Mouse (Mus musculus) myocyte (in vitro differentiated cells): ENCODE measurements at regions not wholly inside any gene's neighbourhood (a gene's known extent, or its start where the extent isn't known, plus 50 kb on each side); places are given as distances from the start of the nearest gene placed in this dataset.

Source experiments
- CEBPB ChIP-seq: IDR thresholded peaks from 2 replicates; pipeline ENCODE4 v1.6.1; 2011; ENCODE audit warnings: mild to moderate bottlenecking, moderate library complexity; ENCODE audit not compliant: poor library complexity, insufficient read depth, severe bottlenecking
- E2F4 ChIP-seq: IDR thresholded peaks from one replicate; pipeline ENCODE4 v1.6.1; 2011; ENCODE audit warnings: mild to moderate bottlenecking, control low read depth, moderate library complexity; ENCODE audit not compliant: insufficient read depth
- MAX ChIP-seq: IDR thresholded peaks from one replicate; pipeline ENCODE4 v1.6.1; 2011; ENCODE audit warnings: low read depth, mild to moderate bottlenecking, control low read depth
- MYOD1 ChIP-seq, 3 experiments: IDR thresholded peaks; one replicate each; pipeline ENCODE4 v1.6.1; 2011; ENCODE audit warnings: control low read depth in 2 of 3, low read depth in 2 of 3, mild to moderate bottlenecking in 2 of 3, moderate library complexity in 1 of 3; ENCODE audit not compliant: insufficient read length in 2 of 3, control insufficient read depth in 1 of 3
- POLR2A ChIP-seq: IDR thresholded peaks from one replicate; pipeline ENCODE4 v1.6.1; 2011; ENCODE audit warnings: low read depth, mild to moderate bottlenecking, control low read depth, moderate library complexity; ENCODE audit not compliant: insufficient read length
- TCF12 ChIP-seq: IDR thresholded peaks from one replicate; pipeline ENCODE4 v1.6.1; 2011; ENCODE audit warnings: mild to moderate bottlenecking, control low read depth; ENCODE audit not compliant: poor library complexity, insufficient read depth, severe bottlenecking
- USF1 ChIP-seq: IDR thresholded peaks from one replicate; pipeline ENCODE4 v1.6.1; 2011; ENCODE audit warnings: low read depth, mild to moderate bottlenecking, control low read depth, moderate library complexity

DNA sequence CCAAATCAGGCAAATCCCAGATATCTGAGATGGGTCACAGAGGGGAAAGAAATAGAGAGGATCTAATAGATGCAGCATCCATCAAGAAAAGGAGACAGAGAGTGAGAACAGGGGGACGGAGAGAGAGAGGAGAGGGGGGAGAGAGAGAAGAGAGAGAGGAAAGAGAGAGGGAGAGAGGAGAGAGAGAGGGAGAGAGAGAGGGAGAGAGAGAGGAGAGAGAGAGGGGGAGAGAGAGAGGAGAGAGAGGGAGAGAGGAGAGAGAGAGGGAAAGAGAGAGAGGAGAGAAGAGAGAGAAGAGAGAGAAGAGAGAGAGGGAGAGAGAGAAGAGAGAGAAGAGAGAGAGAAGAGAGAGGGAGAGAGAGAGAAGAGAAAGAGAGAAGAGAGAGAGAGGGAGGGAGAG lies 462.7 kb downstream of the Rnf144b start:
- TF ChIP-seq MAX: no peak
- TF ChIP-seq POLR2A: no peak
- no peak for TF ChIP-seq TCF12
- TF ChIP-seq E2F4: no peak
- no peak for TF ChIP-seq MYOD1 (IDR thresholded peaks at IDR 0.05; ENCODE audit: control insufficient read depth in 1 of 3, insufficient read length in 2 of 3, low read depth in 2 of 3)
- TF ChIP-seq CEBPB: no peak
- no peak for TF ChIP-seq USF1
